Comparison of ENCODE assay signal across 11 mouse cellular contexts in genomic region chr7:126807405-126807804, GRCm38 (mm10). TPM values are rescaled to one million over a fixed set of nuclear protein-coding genes. Genes with fewer than 3 reads are reported as not detected.
DNase-seq lines count a peak whose midpoint lies in the region; ATAC-seq and TF ChIP-seq lines count a peak whose summit lies in the region.
"Had no signal": no experiment of that assay in that cellular context is flagged by ENCODE, and none has a peak within 500 bp of the region (broad histone marks: within the 10 kb centered on the region; RNA-seq: fewer than 3 reads in every experiment).

No protein-coding gene starts in this region.

- H3K4me2 ChIP-seq in lung, postnatal 0 days (replicated peaks; ENCODE audit: low read depth, low read length), result no peak overlapping the region
- H3K4me2 ChIP-seq in hindbrain, postnatal 0 days (ENCODE audit: low read depth, low read length), result peak overlapping the region; percentile 67
- H3K4me2 ChIP-seq in stomach, embryonic 15.5 days, result peak overlapping the region; percentile 89

- no peak for TF ChIP-seq EP300 in lung, postnatal 0 days (IDR thresholded peaks at IDR 0.05)

- 0 out of 2 replicates have a peak overlapping the region, but pooled peaks have one; percentile 49 for H3K27ac ChIP-seq in lung, postnatal 0 days (ENCODE audit: low read length)
- no peak overlapping the region for H3K27ac ChIP-seq in hindbrain, postnatal 0 days
- H3K27ac ChIP-seq in stomach, embryonic 15.5 days, result no peak overlapping the region

- ATAC-seq in lung, postnatal 0 days, result no peak
- no peak for ATAC-seq in hindbrain, postnatal 0 days
- no peak for ATAC-seq in stomach, embryonic 15.5 days (ENCODE audit: insufficient read depth, low FRiP score, low read depth)
- ATAC-seq in CD4-positive, CD25-positive, alpha-beta regulatory T cell, adult 4 months, result no peak

- intact Hi-C loops in gastrocnemius, postnatal 36 days (cut with DNase I), result no loop called here

- no peaks in the 10 kb centered on the region for H3K36me3 ChIP-seq in lung, postnatal 0 days (ENCODE audit: insufficient read depth, low read length)
- peaks cover 5% of the 10 kb centered on the region; the same call in 1 of the 2 replicates for H3K36me3 ChIP-seq in hindbrain, postnatal 0 days (ENCODE audit: insufficient read depth, low read length)
- no peaks in the 10 kb centered on the region for H3K36me3 ChIP-seq in stomach, embryonic 15.5 days

- peaks cover 6% of the 10 kb centered on the region; the same call in 1 of the 2 replicates for H3K4me1 ChIP-seq in lung, postnatal 0 days (ENCODE audit: insufficient read depth, low read depth, low read length)
- H3K4me1 ChIP-seq in hindbrain, postnatal 0 days (ENCODE audit: insufficient read depth, low read length), result no peaks in the 10 kb centered on the region
- peaks cover 14% of the 10 kb centered on the region for H3K4me1 ChIP-seq in stomach, embryonic 15.5 days

- H3K9ac ChIP-seq in lung, postnatal 0 days (replicated peaks; ENCODE audit: low read depth), result no peak overlapping the region
- H3K9ac ChIP-seq in hindbrain, postnatal 0 days (replicated peaks; ENCODE audit: low read length), result no peak overlapping the region
- 0 out of 2 replicates have a peak overlapping the region, but pooled peaks have one; percentile 53 for H3K9ac ChIP-seq in stomach, embryonic 15.5 days

- TF ChIP-seq CTCF in lung, postnatal 0 days (IDR thresholded peaks at IDR 0.05), result no peak
- no peak for TF ChIP-seq CTCF in hindbrain, postnatal 0 days (IDR thresholded peaks at IDR 0.05; ENCODE audit: low read depth)

- no peak overlapping the region for H3K4me3 ChIP-seq in lung, postnatal 0 days (ENCODE audit: low read depth, low read length)
- no peak overlapping the region for H3K4me3 ChIP-seq in hindbrain, postnatal 0 days (ENCODE audit: low read length)
- 0 out of 2 replicates have a peak overlapping the region, but pooled peaks have one; percentile 56 for H3K4me3 ChIP-seq in stomach, embryonic 15.5 days (replicated peaks)

- 59% methylated on average over 4 of the region's 4 CpGs for WGBS in lung, postnatal 0 days
- WGBS in hindbrain, postnatal 0 days, result 68% methylated on average over 4 of the region's 4 CpGs
- WGBS in stomach, embryonic 15.5 days, result 59% methylated on average over 4 of the region's 4 CpGs

- H3K9me3 ChIP-seq in lung, postnatal 0 days (ENCODE audit: low read length), result no peaks in the 10 kb centered on the region
- no peaks in the 10 kb centered on the region for H3K9me3 ChIP-seq in hindbrain, postnatal 0 days (ENCODE audit: low read length)
- H3K9me3 ChIP-seq in stomach, embryonic 15.5 days, result no peaks in the 10 kb centered on the region

- peak; percentile 78 for DNase-seq in gastrocnemius, adult 18-20 months (ENCODE audit: low spot score)
- DNase-seq in gastrocnemius, postnatal 36 days, result no peak
- no peak for DNase-seq in lung, postnatal 0 days (ENCODE audit: low spot score)
- DNase-seq in lung, postnatal 10 days, result no peak
- DNase-seq in hindbrain, postnatal 0 days (ENCODE audit: low spot score), result no peak
- DNase-seq in spleen, postnatal 14 days (ENCODE audit: low spot score in 2 of 2), result no peak

- no peaks in the 10 kb centered on the region for H3K27me3 ChIP-seq in lung, postnatal 0 days (replicated peaks; ENCODE audit: insufficient read depth, low read length)
- no peaks in the 10 kb centered on the region for H3K27me3 ChIP-seq in hindbrain, postnatal 0 days (ENCODE audit: insufficient read depth, low read length)
- H3K27me3 ChIP-seq in stomach, embryonic 15.5 days (replicated peaks), result no peaks in the 10 kb centered on the region
- H3K27me3 ChIP-seq: CH12.LX had no signal

RNA-seq across cellular contexts. Expression of gene Fam57b, which starts 9.9 kb away (rescaled TPM):
- 10 to 100 TPM; 65.3 to 75.7 TPM for total RNA-seq in gastrocnemius, adult 18-20 months (2021)
- 10 to 100 TPM; 55.8 to 67.4 TPM for total RNA-seq in gastrocnemius, postnatal 36 days (2021)
- polyA plus RNA-seq in lung, postnatal 0 days (2015; fragmentation: Nextera tagmentation; extraction: Ambion mirVana), result 0.13 and 0.19 TPM in 2 replicates
- 40.1 and 44.8 TPM in 2 replicates for total RNA-seq in hindbrain, postnatal 0 days (2014; rRNA removed)
- 40.7 and 44.3 TPM in 2 replicates for polyA plus RNA-seq in hindbrain, postnatal 0 days (2015; fragmentation: Nextera tagmentation; extraction: Ambion mirVana)
- polyA plus RNA-seq in stomach, embryonic 15.5 days (2015; fragmentation: Nextera tagmentation; extraction: Ambion mirVana), result 0.73 and 0.74 TPM in 2 replicates
- polyA plus RNA-seq in CD4-positive, CD25-positive, alpha-beta regulatory T cell, adult 4 months (2017; shearing (Covaris generic)), result not detected
- polyA plus RNA-seq: liver, embryonic 16.5 days had no signal

RNA-seq across cellular contexts. Expression of gene Ppp4c, which starts 15.1 kb away (rescaled TPM):
- total RNA-seq in gastrocnemius, adult 18-20 months (2021), result 10 to 100 TPM; 20.5 TPM
- 10 to 100 TPM; 21.6 to 22.4 TPM for total RNA-seq in gastrocnemius, postnatal 36 days (2021)
- polyA plus RNA-seq in lung, postnatal 0 days (2015; fragmentation: Nextera tagmentation; extraction: Ambion mirVana), result 150 and 151 TPM in 2 replicates
- total RNA-seq in hindbrain, postnatal 0 days (2014; rRNA removed), result 126 and 199 TPM in 2 replicates
- 142 and 143 TPM in 2 replicates for polyA plus RNA-seq in hindbrain, postnatal 0 days (2015; fragmentation: Nextera tagmentation; extraction: Ambion mirVana)
- polyA plus RNA-seq in stomach, embryonic 15.5 days (2015; fragmentation: Nextera tagmentation; extraction: Ambion mirVana), result 237 and 240 TPM in 2 replicates
- polyA plus RNA-seq in CD4-positive, CD25-positive, alpha-beta regulatory T cell, adult 4 months (2017; shearing (Covaris generic)), result 100 to 1,000 TPM; 139 to 140 TPM

RNA-seq across cellular contexts. Expression of gene 4930451I11Rik, which starts 24.0 kb away (rescaled TPM):
- total RNA-seq in gastrocnemius, adult 18-20 months (2021), result not detected
- not detected for total RNA-seq in gastrocnemius, postnatal 36 days (2021)
- not detected in 2 replicates for polyA plus RNA-seq in lung, postnatal 0 days (2015; fragmentation: Nextera tagmentation; extraction: Ambion mirVana)
- not detected in 2 replicates for total RNA-seq in hindbrain, postnatal 0 days (2014; rRNA removed)
- polyA plus RNA-seq in hindbrain, postnatal 0 days (2015; fragmentation: Nextera tagmentation; extraction: Ambion mirVana), result 0.54 TPM in 1 of 2 replicates, not detected in the other
- not detected in 2 replicates for polyA plus RNA-seq in stomach, embryonic 15.5 days (2015; fragmentation: Nextera tagmentation; extraction: Ambion mirVana)
- polyA plus RNA-seq in CD4-positive, CD25-positive, alpha-beta regulatory T cell, adult 4 months (2017; shearing (Covaris generic)), result not detected
- total RNA-seq: CH12.LX; gastrocnemius, postnatal 4 days had no signal
- polyA plus RNA-seq: liver, embryonic 16.5 days had no signal

RNA-seq across cellular contexts. Expression of gene Tbx6, which starts 26.1 kb away (rescaled TPM):
- total RNA-seq in gastrocnemius, adult 18-20 months (2021), result under 1 TPM; 0.52 to 0.59 TPM
- under 1 TPM; 0.28 to 0.30 TPM for total RNA-seq in gastrocnemius, postnatal 36 days (2021)
- 0.56 and 0.74 TPM in 2 replicates for polyA plus RNA-seq in lung, postnatal 0 days (2015; fragmentation: Nextera tagmentation; extraction: Ambion mirVana)
- 0.16 and 2.1 TPM in 2 replicates for total RNA-seq in hindbrain, postnatal 0 days (2014; rRNA removed)
- 0.26 and 0.29 TPM in 2 replicates for polyA plus RNA-seq in hindbrain, postnatal 0 days (2015; fragmentation: Nextera tagmentation; extraction: Ambion mirVana)
- polyA plus RNA-seq in stomach, embryonic 15.5 days (2015; fragmentation: Nextera tagmentation; extraction: Ambion mirVana), result 0.46 and 0.66 TPM in 2 replicates
- 1 to 10 TPM; 5.9 to 7.5 TPM for polyA plus RNA-seq in CD4-positive, CD25-positive, alpha-beta regulatory T cell, adult 4 months (2017; shearing (Covaris generic))

RNA-seq across cellular contexts. Expression of gene Ypel3, which starts 30.6 kb away (rescaled TPM):
- total RNA-seq in gastrocnemius, adult 18-20 months (2021), result 100 to 1,000 TPM in 1 of 2 experiments, 10 to 100 TPM in 1; 84.9 to 101 TPM
- total RNA-seq in gastrocnemius, postnatal 36 days (2021), result 10 to 100 TPM; 77.7 to 97.4 TPM
- 325 and 340 TPM in 2 replicates for polyA plus RNA-seq in lung, postnatal 0 days (2015; fragmentation: Nextera tagmentation; extraction: Ambion mirVana)
- total RNA-seq in hindbrain, postnatal 0 days (2014; rRNA removed), result 163 and 240 TPM in 2 replicates
- polyA plus RNA-seq in hindbrain, postnatal 0 days (2015; fragmentation: Nextera tagmentation; extraction: Ambion mirVana), result 239 and 242 TPM in 2 replicates
- 81.9 and 93.0 TPM in 2 replicates for polyA plus RNA-seq in stomach, embryonic 15.5 days (2015; fragmentation: Nextera tagmentation; extraction: Ambion mirVana)
- 10 to 100 TPM; 58.4 to 83.8 TPM for polyA plus RNA-seq in CD4-positive, CD25-positive, alpha-beta regulatory T cell, adult 4 months (2017; shearing (Covaris generic))

Comparison
In these comparisons a context has a peak if more than half of its experiments do, and no peak if none do; other contexts are left out.
1. RNA of gene Fam57b, which starts 9.9 kb away (polyA plus RNA-seq): 40.7 to 44.3 TPM in hindbrain, postnatal 0 days; 0.73 to 0.74 TPM in stomach, embryonic 15.5 days, 0.13 to 0.19 TPM in lung, postnatal 0 days and not detected in CD4-positive, CD25-positive, alpha-beta regulatory T cell, adult 4 months; every median in the first group is over 10 times any median in the second.